Mouse (Mus musculus) stomach, postnatal 0 days (tissue): ENCODE results near the gene Cacna1s.

Source experiments
- CTCF ChIP-seq: IDR thresholded peaks from 2 replicates; pipeline ENCODE4 v1.5.1; 2016; ENCODE audit warnings: antibody characterized with exemption, low read depth, mild to moderate bottlenecking, moderate library complexity
- EP300 ChIP-seq: optimal IDR thresholded peaks from 2 replicates; pipeline ENCODE3; 2016; ENCODE audit warnings: antibody characterized with exemption

DNA sequence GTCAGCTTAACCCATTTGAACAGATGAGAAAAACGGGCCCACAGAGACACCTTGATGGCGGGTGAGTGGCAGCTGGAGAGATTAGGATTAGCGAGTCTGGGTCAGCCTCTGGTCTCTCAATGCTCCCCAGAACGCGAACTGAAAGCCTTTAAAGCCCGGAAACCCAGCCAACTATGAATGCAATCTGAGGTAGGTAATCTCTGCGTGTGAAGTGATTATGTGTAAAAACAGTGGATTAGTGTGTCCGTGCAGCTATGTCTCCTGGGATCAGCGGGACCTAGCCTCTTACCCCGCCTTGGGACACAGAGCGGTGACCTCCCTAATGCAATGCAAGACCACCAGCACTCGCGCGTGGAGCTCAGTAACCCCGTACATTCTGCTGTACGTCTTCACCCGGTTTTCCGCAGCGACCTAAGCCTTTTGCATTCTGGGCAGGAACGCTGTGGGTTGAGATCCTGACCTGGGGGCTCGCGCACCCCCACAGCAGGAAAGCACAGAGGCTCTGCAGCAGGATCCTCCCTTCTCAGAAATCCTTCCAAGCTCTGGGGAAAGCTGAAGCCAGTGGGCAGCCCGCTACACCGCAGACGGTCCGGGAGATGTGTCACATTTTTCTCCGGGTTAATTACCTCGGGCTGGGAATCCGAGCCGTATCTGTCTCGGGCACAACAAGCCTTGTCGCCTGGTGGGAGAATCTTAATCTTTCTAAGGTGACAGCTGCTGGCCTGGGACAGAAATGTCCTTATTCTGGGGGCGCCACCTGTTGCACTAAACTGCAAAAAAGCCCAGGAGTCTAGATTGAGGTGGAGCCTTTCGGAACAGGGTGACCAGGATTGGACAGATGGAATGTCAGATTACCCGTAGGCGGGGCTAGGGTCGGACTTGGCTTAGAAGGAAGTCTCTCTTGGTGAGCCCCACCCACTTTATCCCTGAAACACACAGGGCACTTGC is 45.1 kb upstream of the Cacna1s start, which contains the start of gene Tmem9:
- TF ChIP-seq CTCF (no peak), EP300 (no peak)
